Mouse (Mus musculus): Measurements from ENCODE around the gene Mpv17l2. TPM values are rescaled to one million over a fixed set of nuclear protein-coding genes. Genes with fewer than 3 reads are reported as not detected.

Mpv17l2 gene
- 40.4 and 44.9 TPM in 2 replicates for polyA plus RNA-seq (2015; fragmentation: Nextera tagmentation; extraction: Ambion mirVana)

DNA sequence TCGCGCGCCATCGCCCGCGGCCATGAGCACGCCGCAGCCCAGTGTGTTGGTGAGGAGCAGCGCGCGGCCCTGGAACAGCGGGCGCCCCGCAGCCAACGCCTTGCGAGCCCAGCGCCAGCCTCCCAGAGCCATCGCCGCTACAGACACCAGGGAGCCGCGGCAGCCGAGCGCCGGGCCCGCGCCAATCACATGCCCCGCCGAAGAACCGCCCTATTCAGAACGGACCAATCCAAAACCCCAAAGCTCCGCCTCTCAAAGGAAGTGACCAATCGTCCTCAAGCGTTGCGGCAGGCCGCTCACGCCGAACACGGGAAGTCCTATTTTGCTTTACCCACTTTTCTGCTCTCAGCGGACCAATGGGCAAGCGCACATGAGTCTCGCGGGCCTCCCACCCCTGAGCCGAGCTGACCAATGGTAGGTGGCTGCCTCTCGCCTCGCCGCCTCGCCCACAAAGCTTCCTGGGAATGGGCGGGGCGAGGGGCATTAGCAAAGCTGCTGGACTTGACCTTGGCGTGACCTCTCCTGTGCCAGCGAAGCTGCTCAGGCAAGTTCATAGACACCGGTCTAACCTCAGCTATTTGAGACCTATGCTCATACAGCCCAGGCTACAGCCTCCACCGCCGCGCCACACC lies at the start of gene Mpv17l2:
TSS of gene Mpv17l2 (minus strand) at position 172 of the 632 bp plus-strand sequence.
- no peaks in the 10 kb centered on the region for H3K27me3 ChIP-seq
- H3K9me3 ChIP-seq: no peaks in the 10 kb centered on the region
- peak within 1 kb of the TSS; percentile 81 for H3K27ac ChIP-seq (replicated peaks)
- H3K9ac ChIP-seq: peak within 1 kb of the TSS; percentile 75
- H3K4me2 ChIP-seq: peak within 1 kb of the TSS; percentile 95
- H3K36me3 ChIP-seq: peaks cover 17% of the 10 kb centered on the region
- under 1% methylated on average over 55 of the region's 55 CpGs for WGBS
- ATAC-seq (ENCODE audit: low FRiP score, low read depth): peak; percentile 96
- peak within 1 kb of the TSS; percentile 67 for H3K4me3 ChIP-seq
- H3K4me1 ChIP-seq (replicated peaks): peaks cover 53% of the 10 kb centered on the region

DNA sequence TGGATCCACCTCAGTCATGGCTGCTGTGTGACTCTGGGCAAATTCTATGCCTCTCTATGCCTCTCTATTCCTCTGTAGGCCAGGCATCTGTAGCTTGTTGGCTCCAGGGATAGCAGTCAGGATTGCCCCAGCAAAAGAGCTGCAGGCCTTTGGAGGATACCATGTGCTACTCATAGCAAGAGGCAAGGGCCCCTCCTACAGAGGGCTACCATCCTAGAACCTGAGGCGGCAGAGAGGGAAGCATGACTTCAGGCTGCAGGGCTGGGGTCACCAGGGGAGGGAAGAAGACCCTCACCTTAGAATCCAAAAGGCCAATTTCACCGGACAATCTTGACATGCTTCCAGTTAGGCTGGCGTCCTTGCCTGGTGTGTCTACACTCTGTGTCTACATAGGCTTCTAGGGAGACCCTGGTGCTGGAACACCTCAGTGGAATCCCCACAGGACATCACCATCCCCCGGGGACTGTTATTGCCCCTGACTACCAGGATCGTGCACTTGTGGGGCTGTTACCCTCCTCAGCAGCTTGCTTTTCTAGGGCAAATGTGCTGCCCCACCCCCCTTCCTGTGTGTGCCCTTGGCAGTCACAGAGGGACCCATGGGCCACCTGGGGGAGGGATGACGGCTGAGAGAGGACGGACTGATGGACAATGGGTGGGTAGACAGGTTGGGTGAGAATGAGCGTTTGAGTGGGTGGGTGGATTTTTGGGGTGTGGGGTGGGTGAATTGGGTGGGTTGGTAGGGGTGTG lies 48.4 kb upstream of the Mpv17l2 start:
- H3K4me3 ChIP-seq: no peak overlapping the region
- H3K36me3 ChIP-seq: no peaks in the 10 kb centered on the region
- H3K27me3 ChIP-seq: peaks cover 19% of the 10 kb centered on the region
- no peak overlapping the region for H3K9ac ChIP-seq
- no peaks in the 10 kb centered on the region for H3K9me3 ChIP-seq
- H3K4me1 ChIP-seq (replicated peaks): peaks cover 8% of the 10 kb centered on the region
- H3K4me2 ChIP-seq: no peak overlapping the region
- no peak for ATAC-seq (ENCODE audit: low FRiP score, low read depth)
- no peak overlapping the region for H3K27ac ChIP-seq (replicated peaks)
- WGBS: 84% methylated on average over 8 of the region's 8 CpGs

DNA sequence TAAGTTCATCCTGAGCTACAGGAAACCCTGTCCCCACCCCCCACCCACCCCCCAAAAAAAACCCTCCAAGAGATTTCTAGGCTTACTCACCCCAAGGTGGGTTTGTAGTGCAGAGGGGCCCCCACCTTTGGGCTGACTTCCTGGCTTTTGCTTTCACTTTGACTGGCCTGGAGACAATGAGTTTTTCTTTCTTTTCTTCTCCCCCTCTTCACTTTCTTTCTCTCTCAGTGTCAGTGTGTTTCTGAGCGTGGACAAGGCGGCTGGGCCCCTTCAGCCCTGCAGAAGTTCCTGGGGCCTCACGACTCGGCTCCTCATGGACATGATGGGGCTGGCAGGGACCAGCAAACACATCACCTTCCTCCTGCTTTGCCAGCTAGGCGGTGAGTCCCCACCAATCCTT lies 47.5 kb upstream of the Mpv17l2 start, which contains the start of gene Il12rb1:
TSS of gene Il12rb1 (plus strand) at position 211 of the 400 bp plus-strand sequence.
- ATAC-seq (ENCODE audit: low FRiP score, low read depth): no peak
- Histone ChIP-seq H3K27me3 (peaks cover 27% of the 10 kb centered on the region), H3K9ac (no peak within 1 kb of the TSS), H3K4me1 (replicated peaks) (peaks cover 15% of the 10 kb centered on the region), H3K4me3 (no peak within 1 kb of the TSS), H3K27ac (replicated peaks) (no peak within 1 kb of the TSS), H3K36me3 (no peaks in the 10 kb centered on the region), H3K9me3 (no peaks in the 10 kb centered on the region), H3K4me2 (no peak within 1 kb of the TSS)
- WGBS: 62% methylated on average over 5 of the region's 5 CpGs

- 35% methylated on average over 1 of the region's 1 CpGs for WGBS
- Histone ChIP-seq H3K27ac (replicated peaks) (no peak overlapping the region), H3K4me3 (no peak overlapping the region), H3K36me3 (no peaks in the 10 kb centered on the region), H3K9me3 (no peaks in the 10 kb centered on the region), H3K9ac (no peak overlapping the region), H3K4me2 (no peak overlapping the region), H3K4me1 (replicated peaks) (peaks cover 15% of the 10 kb centered on the region), H3K27me3 (peaks cover 37% of the 10 kb centered on the region)
- no peak for ATAC-seq (ENCODE audit: low FRiP score, low read depth)
Observed at GRCm38 (mm10) chr8:70807304-70807703, 46.6 kb upstream of the Mpv17l2 start.

DNA sequence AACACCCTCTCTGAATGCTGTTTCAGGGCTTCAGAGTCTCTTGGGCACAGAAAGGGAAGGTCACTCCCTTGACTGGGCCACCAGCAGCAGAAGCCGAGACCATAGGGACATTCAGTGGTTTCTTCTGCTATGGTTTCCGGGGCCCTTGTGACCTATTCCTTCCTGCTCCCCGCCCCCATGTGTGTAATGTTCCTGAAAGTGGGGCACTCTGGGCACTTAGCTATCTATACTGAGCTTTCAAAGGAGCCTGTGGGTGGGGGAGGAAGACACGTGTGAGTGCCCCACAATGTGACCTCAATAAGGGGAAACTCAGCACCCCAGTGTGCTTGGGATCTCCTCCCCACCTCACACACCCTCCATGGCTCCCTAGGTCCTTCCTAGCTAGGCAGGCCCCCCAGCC lies 45.8 kb upstream of the Mpv17l2 start:
- Histone ChIP-seq H3K9ac (no peak overlapping the region), H3K4me2 (no peak overlapping the region), H3K27ac (replicated peaks) (no peak overlapping the region), H3K27me3 (peaks cover 43% of the 10 kb centered on the region), H3K4me3 (no peak overlapping the region), H3K9me3 (no peaks in the 10 kb centered on the region), H3K4me1 (replicated peaks) (peaks cover 15% of the 10 kb centered on the region), H3K36me3 (no peaks in the 10 kb centered on the region)
- no peak for ATAC-seq (ENCODE audit: low FRiP score, low read depth)
- 72% methylated on average over 4 of the region's 4 CpGs for WGBS

DNA sequence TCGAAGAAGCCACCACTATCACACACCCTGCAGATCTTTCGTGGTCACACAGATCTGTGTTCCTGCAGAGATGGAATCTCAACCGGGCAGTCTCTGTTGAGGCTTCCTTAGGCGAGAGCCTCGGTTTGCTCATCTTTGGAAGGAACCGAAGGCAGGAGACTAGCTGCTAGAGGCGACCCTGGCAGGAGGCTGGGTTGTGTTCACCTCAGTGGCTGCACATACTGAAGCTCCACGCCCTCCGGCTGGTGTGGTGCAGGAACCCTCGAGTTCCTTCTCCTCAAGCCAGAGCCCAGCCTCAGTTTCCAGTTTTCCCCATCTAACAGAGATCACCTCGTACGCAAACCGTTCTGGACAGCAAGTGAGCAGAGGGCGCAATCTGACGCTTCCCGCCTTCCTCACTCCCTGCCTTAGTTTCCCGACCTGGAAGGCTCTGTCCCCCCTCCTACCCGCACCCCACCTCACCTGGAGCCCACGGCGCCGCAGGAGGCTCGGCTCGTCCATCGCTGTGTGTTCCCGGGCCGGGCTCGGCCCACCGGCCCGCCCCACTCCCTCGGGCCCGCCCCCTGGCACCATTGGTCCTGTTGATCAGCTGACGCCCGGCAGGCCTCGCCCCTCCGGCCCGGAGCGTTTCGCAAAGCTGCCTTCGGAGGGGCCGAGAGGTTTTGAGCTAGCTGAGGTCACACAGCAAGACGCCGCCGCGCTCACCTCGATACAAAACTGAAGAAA lies 43.9 kb upstream of the Mpv17l2 start, which contains the start of gene Mast3:
TSS of gene Mast3 (minus strand) at position 574 of the 726 bp plus-strand sequence.
- peak within 1 kb of the TSS; percentile 40 for H3K9ac ChIP-seq
- H3K27ac ChIP-seq (replicated peaks): no peak within 1 kb of the TSS
- peaks cover 18% of the 10 kb centered on the region for H3K4me1 ChIP-seq (replicated peaks)
- peak within 1 kb of the TSS; percentile 89 for H3K4me2 ChIP-seq
- H3K9me3 ChIP-seq: no peaks in the 10 kb centered on the region
- WGBS: under 1% methylated on average over 45 of the region's 45 CpGs
- ATAC-seq (ENCODE audit: low FRiP score, low read depth): peak; percentile 84
- peaks cover 45% of the 10 kb centered on the region for H3K27me3 ChIP-seq
- H3K36me3 ChIP-seq: no peaks in the 10 kb centered on the region
- peak within 1 kb of the TSS; percentile 54 for H3K4me3 ChIP-seq

DNA sequence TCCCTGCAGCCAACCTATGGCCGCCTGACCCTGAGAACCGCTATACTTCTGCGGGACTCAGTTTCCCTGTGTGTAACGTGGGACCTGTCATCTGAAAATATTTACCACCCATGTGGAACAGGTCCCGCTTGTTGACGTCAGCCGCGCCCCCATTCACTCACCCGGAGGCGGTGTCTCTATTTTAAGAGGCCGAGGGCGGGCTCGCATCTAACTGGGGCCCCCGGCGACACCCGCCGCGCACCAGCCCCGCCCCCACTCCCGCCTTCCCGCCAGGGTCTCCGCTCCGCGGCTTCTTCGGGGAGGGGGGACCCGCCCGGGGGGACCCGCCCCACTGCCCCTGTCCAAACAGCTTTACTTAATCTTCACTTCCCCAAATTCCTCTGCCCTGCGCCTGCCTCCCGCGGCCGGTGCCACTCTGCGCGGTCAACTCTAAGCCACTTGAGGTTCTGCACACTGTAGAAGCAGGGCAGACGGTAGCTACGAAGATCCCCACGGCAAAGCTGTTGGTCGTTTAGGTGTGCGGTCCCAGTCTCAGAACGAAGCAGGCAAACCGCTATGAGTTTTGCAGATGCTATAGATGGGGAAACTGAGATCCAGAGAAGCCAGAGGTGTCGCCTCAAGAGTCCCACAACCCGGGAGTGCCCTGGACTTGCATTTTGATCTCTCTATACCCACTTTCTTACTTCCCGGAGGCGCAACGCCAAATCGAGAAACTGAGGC lies 43.2 kb upstream of the Mpv17l2 start:
- Histone ChIP-seq H3K4me3 (peak overlapping the region; percentile 54), H3K9me3 (no peaks in the 10 kb centered on the region), H3K4me1 (replicated peaks) (peaks cover 18% of the 10 kb centered on the region), H3K36me3 (no peaks in the 10 kb centered on the region), H3K27ac (replicated peaks) (no peak overlapping the region), H3K9ac (peak overlapping the region; percentile 40; the same call in 1 of the 2 replicates), H3K27me3 (peaks cover 52% of the 10 kb centered on the region), H3K4me2 (peak overlapping the region; percentile 89)
- WGBS: 3% methylated on average over 47 of the region's 47 CpGs
- ATAC-seq (ENCODE audit: low FRiP score, low read depth): 0 out of 2 replicates have a peak, but pooled peaks have one; percentile 2

- H3K4me2 ChIP-seq: no peak overlapping the region
- H3K27me3 ChIP-seq: peaks cover 55% of the 10 kb centered on the region
- H3K27ac ChIP-seq (replicated peaks): no peak overlapping the region
- no peaks in the 10 kb centered on the region for H3K9me3 ChIP-seq
- no peak overlapping the region for H3K4me3 ChIP-seq
- no peaks in the 10 kb centered on the region for H3K36me3 ChIP-seq
- H3K9ac ChIP-seq: no peak overlapping the region
- H3K4me1 ChIP-seq (replicated peaks): peaks cover 26% of the 10 kb centered on the region
- ATAC-seq (ENCODE audit: low FRiP score, low read depth): no peak
- WGBS: 74% methylated on average over 11 of the region's 11 CpGs
Observed at GRCm38 (mm10) chr8:70802786-70803510, 42.2 kb upstream of the Mpv17l2 start.

- 82% methylated on average over 1 of the region's 1 CpGs for WGBS
- Histone ChIP-seq H3K27ac (replicated peaks) (no peak overlapping the region), H3K9ac (no peak overlapping the region), H3K9me3 (no peaks in the 10 kb centered on the region), H3K36me3 (no peaks in the 10 kb centered on the region), H3K27me3 (peaks cover 53% of the 10 kb centered on the region), H3K4me2 (no peak overlapping the region), H3K4me1 (replicated peaks) (peaks cover 31% of the 10 kb centered on the region), H3K4me3 (no peak overlapping the region)
- no peak for ATAC-seq (ENCODE audit: low FRiP score, low read depth)
Observed at GRCm38 (mm10) chr8:70801830-70802229, 41.1 kb upstream of the Mpv17l2 start.

DNA sequence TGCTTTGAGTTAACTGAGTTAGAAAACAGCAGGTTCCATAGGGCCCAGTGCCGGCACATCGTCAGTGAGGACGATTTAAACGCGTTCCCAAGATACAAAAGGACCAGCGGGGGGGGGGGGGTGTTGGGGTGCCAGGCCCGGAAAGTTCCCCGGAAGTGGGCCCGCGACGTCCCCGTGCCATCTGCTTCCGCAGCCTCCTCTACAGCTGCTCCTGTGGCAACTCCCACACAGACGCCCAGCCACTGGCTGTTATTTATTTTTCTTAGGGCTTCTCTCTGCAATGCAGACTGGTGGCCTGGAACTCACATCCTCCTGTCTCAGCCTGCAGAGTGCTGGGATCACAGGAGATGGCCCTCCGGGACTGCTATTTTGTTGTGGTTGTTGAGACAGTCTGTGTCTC lies 40.4 kb upstream of the Mpv17l2 start:
- Histone ChIP-seq H3K27me3 (peaks cover 49% of the 10 kb centered on the region), H3K4me1 (replicated peaks) (peaks cover 37% of the 10 kb centered on the region), H3K9me3 (no peaks in the 10 kb centered on the region), H3K9ac (no peak overlapping the region), H3K36me3 (no peaks in the 10 kb centered on the region), H3K27ac (replicated peaks) (no peak overlapping the region), H3K4me2 (no peak overlapping the region), H3K4me3 (no peak overlapping the region)
- no peak for ATAC-seq (ENCODE audit: low FRiP score, low read depth)
- WGBS: 23% methylated on average over 15 of the region's 15 CpGs

DNA sequence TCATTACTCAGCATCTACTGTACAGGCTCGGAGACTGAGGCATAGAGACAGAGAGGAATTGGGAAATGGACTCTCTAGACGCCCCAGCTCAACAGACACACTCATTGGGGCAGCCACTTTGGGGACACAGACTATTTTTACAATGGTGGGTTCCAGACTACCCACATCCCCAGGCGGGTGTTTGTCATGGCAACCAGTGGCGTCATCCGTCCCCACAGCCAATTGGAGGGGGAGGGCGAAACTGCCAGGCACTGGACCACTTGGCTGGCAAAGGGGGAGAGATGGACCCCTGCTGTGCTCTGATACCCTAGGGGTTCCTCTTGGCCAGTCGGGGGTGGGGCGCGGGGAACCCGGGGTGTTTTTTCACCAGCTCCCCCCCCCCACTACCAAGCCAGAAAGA lies 39.9 kb upstream of the Mpv17l2 start:
- Histone ChIP-seq H3K9me3 (no peaks in the 10 kb centered on the region), H3K4me2 (no peak overlapping the region), H3K4me1 (replicated peaks) (peaks cover 42% of the 10 kb centered on the region), H3K27ac (replicated peaks) (no peak overlapping the region), H3K4me3 (no peak overlapping the region), H3K9ac (no peak overlapping the region), H3K27me3 (peaks cover 45% of the 10 kb centered on the region), H3K36me3 (no peaks in the 10 kb centered on the region)
- WGBS: 46% methylated on average over 10 of the region's 10 CpGs
- no peak for ATAC-seq (ENCODE audit: low FRiP score, low read depth)
